Mouse (Mus musculus): ENCODE measurements around the gene Cic. TPM values are rescaled to one million over a fixed set of nuclear protein-coding genes. Genes with fewer than 3 reads are reported as not detected.

Gene Cic
- polyA plus RNA-seq, 1 experiment from 2014 or later: 47.5 TPM

Small RNAs within 50 kb of the gene (microRNA-seq; reads per million reads assigned to microRNA genes)
- gene Mir7048: not detected

Other genes starting within 250 kb of the Cic start
- gene Grik5, start 195.4 kb upstream of the Cic start, polyA plus RNA-seq (2014; fragmentation: Nextera tagmentation; extraction: Ambion mirVana): 21.0 and 22.5 TPM in 2 replicates
- 29.3 and 29.4 TPM in 2 replicates for gene Zfp574, start 195.1 kb upstream of the Cic start, polyA plus RNA-seq (2014; fragmentation: Nextera tagmentation; extraction: Ambion mirVana)
- gene Pou2f2, start 88.0 kb upstream of the Cic start, polyA plus RNA-seq (2014; fragmentation: Nextera tagmentation; extraction: Ambion mirVana): 31.8 and 32.5 TPM in 2 replicates
- gene Dedd2, start 47.1 kb upstream of the Cic start, polyA plus RNA-seq (2014; fragmentation: Nextera tagmentation; extraction: Ambion mirVana): 13.8 and 14.9 TPM in 2 replicates
- 2.4 and 2.5 TPM in 2 replicates for gene Zfp526, start 46.3 kb upstream of the Cic start, polyA plus RNA-seq (2014; fragmentation: Nextera tagmentation; extraction: Ambion mirVana)
- gene Gsk3a, start 29.9 kb upstream of the Cic start, polyA plus RNA-seq (2014; fragmentation: Nextera tagmentation; extraction: Ambion mirVana): 23.4 and 24.1 TPM in 2 replicates
- 5.7 and 6.7 TPM in 2 replicates for gene Erf, start 16.9 kb upstream of the Cic start, polyA plus RNA-seq (2014; fragmentation: Nextera tagmentation; extraction: Ambion mirVana)
- 523 and 576 TPM in 2 replicates for gene Pafah1b3, start 30.3 kb downstream of the Cic start, polyA plus RNA-seq (2014; fragmentation: Nextera tagmentation; extraction: Ambion mirVana)
- 4.2 and 5.2 TPM in 2 replicates for gene Prr19, start 33.7 kb downstream of the Cic start, polyA plus RNA-seq (2014; fragmentation: Nextera tagmentation; extraction: Ambion mirVana)
- 74.9 and 81.2 TPM in 2 replicates for gene Tmem145, start 38.4 kb downstream of the Cic start, polyA plus RNA-seq (2014; fragmentation: Nextera tagmentation; extraction: Ambion mirVana)
- gene Megf8, start 49.5 kb downstream of the Cic start, polyA plus RNA-seq (2014; fragmentation: Nextera tagmentation; extraction: Ambion mirVana): 22.0 and 23.8 TPM in 2 replicates
- gene Cnfn, start 102.0 kb downstream of the Cic start, polyA plus RNA-seq (2014; fragmentation: Nextera tagmentation; extraction: Ambion mirVana): not detected in 2 replicates
- 4.6 and 5.7 TPM in 2 replicates for gene Lipe, start 131.0 kb downstream of the Cic start, polyA plus RNA-seq (2014; fragmentation: Nextera tagmentation; extraction: Ambion mirVana)
- gene Cxcl17, start 145.2 kb downstream of the Cic start, polyA plus RNA-seq (2014; fragmentation: Nextera tagmentation; extraction: Ambion mirVana): 0.67 and 0.80 TPM in 2 replicates
- 0.91 and 1.4 TPM in 2 replicates for gene Ceacam1, start 209.9 kb downstream of the Cic start, polyA plus RNA-seq (2014; fragmentation: Nextera tagmentation; extraction: Ambion mirVana)